Mouse (Mus musculus): ENCODE data around the gene Kif5a.

DNA sequence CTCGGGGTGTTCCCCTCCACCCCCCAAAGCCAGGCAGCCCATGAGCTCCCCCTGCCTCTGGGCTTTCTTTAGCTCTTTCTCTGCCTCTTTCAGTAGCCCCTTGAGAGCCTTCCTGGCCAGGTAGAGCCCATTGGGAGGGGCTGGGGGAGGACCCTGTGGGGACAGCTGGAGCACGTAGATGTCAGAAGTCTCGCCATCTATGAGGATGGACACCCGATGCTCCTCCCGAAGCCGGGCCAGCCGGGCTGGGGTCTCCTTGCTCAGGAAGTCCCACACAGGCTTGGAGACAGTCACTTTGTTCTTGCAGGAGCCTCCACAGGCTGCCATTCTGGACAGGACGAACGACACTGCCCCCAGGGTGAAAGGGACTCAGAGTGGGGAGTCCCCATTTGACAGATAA is 70.1 kb downstream of the Kif5a start:
- TF ChIP-seq CTCF (IDR thresholded peaks at IDR 0.05; ENCODE audit: low read depth) (no peak), EP300 (optimal IDR thresholded peaks at IDR 0.05) (no peak)
